Mouse (Mus musculus): ENCODE data around the gene Wfikkn2. TPM values are rescaled to one million over a fixed set of nuclear protein-coding genes. Genes with fewer than 3 reads are reported as not detected.

Wfikkn2 gene
- 1.2 and 1.5 TPM in 2 replicates for polyA plus RNA-seq (2015; fragmentation: Nextera tagmentation; extraction: Ambion mirVana)

GRCm38 (mm10) chr11:94245955-94246788 is at the start of gene Wfikkn2:
Gene Wfikkn2 (minus strand): TSS chr11:94246005.
- peak; percentile 23 for ATAC-seq (ENCODE audit: borderline replicate concordance, extremely low read depth, low FRiP score, low TSS enrichment)
- H3K9me3 ChIP-seq = no peaks in the 10 kb centered on the region
- WGBS = 47% methylated on average over 17 of the region's 17 CpGs
- no peak within 1 kb of the TSS for H3K4me3 ChIP-seq
- H3K27me3 ChIP-seq = no peaks in the 10 kb centered on the region; the same call in 1 of the 2 replicates
- no peak within 1 kb of the TSS for H3K4me2 ChIP-seq
- peaks cover 25% of the 10 kb centered on the region for H3K4me1 ChIP-seq
- no peak within 1 kb of the TSS for H3K27ac ChIP-seq
- H3K36me3 ChIP-seq = no peaks in the 10 kb centered on the region
- no peak within 1 kb of the TSS for H3K9ac ChIP-seq

DNA sequence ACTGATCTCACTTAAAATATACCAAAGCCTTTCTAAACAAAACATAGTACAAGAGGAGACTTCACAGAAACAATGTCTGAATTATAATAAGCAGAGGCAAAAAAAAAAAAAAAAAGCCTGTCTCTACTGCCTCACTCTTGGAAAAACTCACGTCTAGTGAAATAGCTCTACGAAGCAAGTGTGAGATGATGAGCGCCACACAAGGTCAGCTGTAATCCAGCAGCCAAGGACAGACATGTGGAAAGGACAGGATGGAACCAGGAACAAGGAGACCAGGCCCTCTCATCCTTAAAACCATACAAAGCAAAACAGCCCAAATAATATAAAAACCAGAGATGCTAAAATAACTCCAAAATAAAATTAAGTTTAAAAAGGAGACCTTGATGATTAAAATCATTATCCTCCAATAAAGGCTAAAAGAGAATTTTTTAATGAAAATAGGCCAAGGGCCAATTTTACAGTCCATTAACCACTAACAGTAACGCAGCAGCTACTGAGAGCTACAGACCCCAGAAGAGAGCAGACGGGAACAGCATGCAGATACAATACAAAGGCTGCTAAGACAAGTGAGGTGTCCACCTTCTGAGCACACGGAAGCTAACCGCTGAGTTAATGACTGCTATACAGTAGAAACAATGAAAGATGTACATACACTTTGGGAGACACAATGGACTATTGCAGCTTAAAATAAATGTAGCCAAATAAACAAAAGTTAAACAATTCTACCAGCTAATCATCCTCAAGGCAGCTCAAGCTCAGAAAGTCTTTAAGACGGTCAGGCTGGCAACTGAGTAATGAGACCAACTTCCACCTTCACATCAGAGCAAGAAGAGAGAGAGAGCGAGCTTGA is 49.4 kb upstream of the Wfikkn2 start:
- no peaks in the 10 kb centered on the region for H3K4me1 ChIP-seq
- ATAC-seq (ENCODE audit: borderline replicate concordance, extremely low read depth, low FRiP score, low TSS enrichment) = no peak
- no peak overlapping the region for H3K4me3 ChIP-seq
- H3K27ac ChIP-seq = no peak overlapping the region
- 74% methylated on average over 9 of the region's 9 CpGs for WGBS
- H3K4me2 ChIP-seq = no peak overlapping the region
- H3K27me3 ChIP-seq = no peaks in the 10 kb centered on the region
- peaks cover 83% of the 10 kb centered on the region for H3K36me3 ChIP-seq
- no peaks in the 10 kb centered on the region for H3K9me3 ChIP-seq
- no peak overlapping the region for H3K9ac ChIP-seq

- no peak overlapping the region for H3K27ac ChIP-seq
- H3K9me3 ChIP-seq = no peaks in the 10 kb centered on the region
- no peak overlapping the region for H3K4me3 ChIP-seq
- no peak for ATAC-seq (ENCODE audit: borderline replicate concordance, extremely low read depth, low FRiP score, low TSS enrichment)
- no peak overlapping the region for H3K9ac ChIP-seq
- peaks cover 77% of the 10 kb centered on the region for H3K36me3 ChIP-seq
- no peak overlapping the region for H3K4me2 ChIP-seq
- H3K4me1 ChIP-seq = peaks cover 12% of the 10 kb centered on the region
- H3K27me3 ChIP-seq = no peaks in the 10 kb centered on the region
- 82% methylated on average over 10 of the region's 10 CpGs for WGBS
Observed at GRCm38 (mm10) chr11:94290062-94290740, 44.4 kb upstream of the Wfikkn2 start.

- no peak overlapping the region for H3K9ac ChIP-seq
- ATAC-seq (ENCODE audit: borderline replicate concordance, extremely low read depth, low FRiP score, low TSS enrichment) = no peak; the same call in 1 of the 2 replicates
- H3K4me3 ChIP-seq = no peak overlapping the region
- H3K36me3 ChIP-seq = peaks cover 61% of the 10 kb centered on the region
- H3K27me3 ChIP-seq = no peaks in the 10 kb centered on the region
- peaks cover 12% of the 10 kb centered on the region for H3K4me1 ChIP-seq
- H3K4me2 ChIP-seq = no peak overlapping the region
- 84% methylated on average over 5 of the region's 5 CpGs for WGBS
- no peaks in the 10 kb centered on the region for H3K9me3 ChIP-seq
- 0 out of 2 replicates have a peak overlapping the region, but pooled peaks have one; percentile 59 for H3K27ac ChIP-seq
Observed at GRCm38 (mm10) chr11:94287105-94287504, 41.3 kb upstream of the Wfikkn2 start.

DNA sequence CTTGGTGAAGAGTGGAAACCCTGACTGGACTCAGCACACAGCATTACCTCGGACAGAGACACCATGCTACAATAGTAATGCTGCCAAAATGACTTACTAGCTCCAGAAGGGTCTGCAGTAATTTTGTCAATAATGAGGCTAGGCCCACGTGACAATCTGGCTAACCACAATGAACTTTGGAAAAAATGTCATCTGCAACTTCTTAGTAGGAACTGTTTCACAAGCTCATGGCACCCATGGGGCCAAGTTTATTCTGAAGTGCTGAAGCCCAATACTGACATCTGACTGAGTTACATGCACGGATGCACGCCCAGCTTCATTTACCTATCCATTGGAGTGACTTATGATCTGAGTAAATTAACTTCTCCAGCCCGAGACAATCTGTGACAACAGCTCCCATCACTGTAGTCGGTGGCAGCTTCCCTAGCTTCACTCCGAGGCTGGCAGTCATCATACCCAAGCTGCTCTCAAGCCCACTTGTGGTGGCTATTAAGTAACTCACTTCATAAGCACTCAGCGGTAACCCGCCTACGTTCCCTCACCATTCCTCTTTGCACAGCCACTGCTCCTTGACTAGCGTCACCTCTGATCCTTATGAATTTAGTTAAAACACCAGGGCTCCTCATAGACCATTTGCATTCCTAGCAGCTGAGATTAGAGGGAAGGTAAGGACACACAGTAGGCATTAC is 40.2 kb upstream of the Wfikkn2 start:
- Histone ChIP-seq H3K4me1 (peaks cover 12% of the 10 kb centered on the region), H3K4me3 (no peak overlapping the region), H3K9me3 (no peaks in the 10 kb centered on the region), H3K27me3 (no peaks in the 10 kb centered on the region), H3K27ac (0 out of 2 replicates have a peak overlapping the region, but pooled peaks have one; percentile 59), H3K36me3 (peaks cover 52% of the 10 kb centered on the region), H3K9ac (no peak overlapping the region), H3K4me2 (no peak overlapping the region)
- WGBS = 64% methylated on average over 11 of the region's 11 CpGs
- ATAC-seq (ENCODE audit: borderline replicate concordance, extremely low read depth, low FRiP score, low TSS enrichment) = peak; percentile 51

GRCm38 (mm10) chr11:94283536-94284099 is 37.8 kb upstream of the Wfikkn2 start:
- H3K9me3 ChIP-seq = no peaks in the 10 kb centered on the region
- peaks cover 29% of the 10 kb centered on the region for H3K36me3 ChIP-seq
- no peak overlapping the region for H3K4me3 ChIP-seq
- no peaks in the 10 kb centered on the region for H3K27me3 ChIP-seq
- peaks cover 12% of the 10 kb centered on the region for H3K4me1 ChIP-seq
- H3K27ac ChIP-seq = no peak overlapping the region
- no peak overlapping the region for H3K4me2 ChIP-seq
- no peak for ATAC-seq (ENCODE audit: borderline replicate concordance, extremely low read depth, low FRiP score, low TSS enrichment)
- 85% methylated on average over 6 of the region's 6 CpGs for WGBS
- H3K9ac ChIP-seq = no peak overlapping the region

DNA sequence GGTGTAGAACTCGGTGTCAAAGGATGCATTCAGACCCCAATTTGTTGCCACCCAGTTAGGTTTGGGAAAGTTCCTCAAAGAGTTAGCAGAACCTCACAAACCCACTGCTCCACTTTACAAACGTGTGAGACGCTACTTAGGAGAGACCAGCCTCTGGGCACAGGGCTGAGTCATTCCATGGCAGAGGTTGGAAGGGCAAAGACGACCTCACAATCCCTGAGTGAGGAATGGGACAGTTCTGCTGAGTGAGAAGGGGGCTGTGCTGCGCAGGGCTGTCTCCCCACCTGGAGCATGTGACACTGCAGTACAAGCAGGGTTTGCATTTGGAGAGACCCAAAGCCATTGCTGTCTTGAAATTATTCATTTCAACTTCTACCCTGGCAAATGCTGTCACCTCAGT is 36.5 kb upstream of the Wfikkn2 start:
- Histone ChIP-seq H3K4me1 (peaks cover 15% of the 10 kb centered on the region), H3K4me3 (no peak overlapping the region), H3K27ac (no peak overlapping the region), H3K9me3 (no peaks in the 10 kb centered on the region), H3K36me3 (peaks cover 17% of the 10 kb centered on the region), H3K27me3 (no peaks in the 10 kb centered on the region), H3K9ac (no peak overlapping the region), H3K4me2 (no peak overlapping the region)
- no peak for ATAC-seq (ENCODE audit: borderline replicate concordance, extremely low read depth, low FRiP score, low TSS enrichment)
- WGBS = 56% methylated on average over 5 of the region's 5 CpGs

DNA sequence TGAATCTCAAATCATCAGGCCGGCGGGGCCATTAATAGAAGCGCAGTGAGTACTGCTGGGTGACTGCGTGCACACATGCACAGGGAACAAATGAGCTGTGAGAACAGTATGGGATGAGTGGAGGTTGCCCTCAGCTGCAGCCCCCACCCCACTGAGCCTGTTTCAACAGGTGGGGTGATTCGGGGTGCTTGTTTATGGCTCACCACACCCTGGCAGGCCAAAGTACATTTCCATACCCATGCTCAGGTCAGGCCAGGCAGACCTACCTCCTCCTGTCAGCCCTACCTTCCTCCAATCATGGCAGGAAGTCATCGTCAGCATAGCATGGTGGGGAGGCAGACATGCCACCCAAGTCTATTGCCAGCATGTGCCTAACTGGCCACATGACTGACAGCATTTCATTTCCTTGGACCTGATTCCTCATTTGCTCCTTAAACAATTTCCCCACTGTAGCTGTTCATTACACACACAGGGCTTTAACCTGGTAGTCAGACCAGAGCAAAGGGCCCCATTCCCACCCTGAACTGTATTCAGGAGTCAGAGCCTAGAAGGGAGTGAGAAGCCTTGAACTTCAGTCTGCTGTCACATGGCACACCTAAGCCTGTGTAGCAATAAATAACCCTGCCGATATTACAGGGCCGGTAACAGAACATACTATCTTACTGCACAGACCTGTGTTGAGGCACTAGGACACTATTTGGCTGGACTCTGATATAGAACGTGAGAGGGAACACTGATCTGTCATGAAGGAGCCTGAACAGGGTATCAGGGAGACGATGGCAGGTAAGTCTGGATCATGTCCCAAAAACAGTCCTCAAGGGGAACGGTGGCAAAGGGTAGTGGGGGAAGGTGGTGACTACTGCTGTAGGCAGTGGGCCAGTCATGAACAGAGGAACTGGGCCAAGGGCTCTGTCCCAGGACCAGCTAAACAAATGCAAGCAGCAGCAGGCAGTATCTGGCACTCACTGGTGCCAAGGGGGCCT is 35.7 kb upstream of the Wfikkn2 start, which contains the start of gene Gm21885:
Gene Gm21885 (plus strand): TSS at position 675 of the 983 bp plus-strand sequence.
- Histone ChIP-seq H3K4me3 (no peak within 1 kb of the TSS), H3K36me3 (peaks cover 9% of the 10 kb centered on the region), H3K9me3 (no peaks in the 10 kb centered on the region), H3K27me3 (no peaks in the 10 kb centered on the region), H3K27ac (no peak within 1 kb of the TSS), H3K9ac (no peak within 1 kb of the TSS), H3K4me1 (peaks cover 13% of the 10 kb centered on the region; the same call in 1 of the 2 replicates), H3K4me2 (no peak within 1 kb of the TSS)
- WGBS = 76% methylated on average over 11 of the region's 11 CpGs
- ATAC-seq (ENCODE audit: borderline replicate concordance, extremely low read depth, low FRiP score, low TSS enrichment) = no peak

DNA sequence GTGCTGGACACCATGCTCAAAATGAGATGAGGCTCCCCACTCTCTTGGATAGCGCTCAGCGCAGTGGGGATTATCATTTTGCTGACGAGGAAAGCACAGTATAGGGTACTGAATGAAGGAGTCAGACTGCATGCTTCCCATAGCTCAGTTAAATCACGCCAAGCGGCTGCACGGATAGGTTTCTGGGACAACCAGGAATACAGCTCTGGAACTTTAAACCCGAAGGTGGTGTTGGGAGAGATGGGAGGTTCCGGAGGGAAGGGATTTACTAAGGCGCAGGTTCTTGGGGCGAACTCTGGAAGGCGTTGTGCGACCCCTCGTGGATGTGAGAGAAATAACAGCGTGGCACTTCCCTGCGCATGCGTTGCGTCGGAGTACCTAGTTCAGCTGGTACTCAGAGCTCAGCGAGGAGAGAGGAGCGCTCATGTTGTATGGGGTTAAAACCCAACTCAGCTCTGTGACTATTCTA is 31.1 kb upstream of the Wfikkn2 start:
- no peaks in the 10 kb centered on the region for H3K27me3 ChIP-seq
- 7% methylated on average over 20 of the region's 20 CpGs for WGBS
- ATAC-seq (ENCODE audit: borderline replicate concordance, extremely low read depth, low FRiP score, low TSS enrichment) = peak; percentile 56; the same call in 1 of the 2 replicates
- no peaks in the 10 kb centered on the region for H3K9me3 ChIP-seq
- H3K36me3 ChIP-seq = no peaks in the 10 kb centered on the region
- peaks cover 13% of the 10 kb centered on the region; the same call in 1 of the 2 replicates for H3K4me1 ChIP-seq
- H3K9ac ChIP-seq = peak overlapping the region; percentile 33
- H3K4me3 ChIP-seq = peak overlapping the region; percentile 32
- H3K4me2 ChIP-seq = peak overlapping the region; percentile 66
- no peak overlapping the region for H3K27ac ChIP-seq

DNA sequence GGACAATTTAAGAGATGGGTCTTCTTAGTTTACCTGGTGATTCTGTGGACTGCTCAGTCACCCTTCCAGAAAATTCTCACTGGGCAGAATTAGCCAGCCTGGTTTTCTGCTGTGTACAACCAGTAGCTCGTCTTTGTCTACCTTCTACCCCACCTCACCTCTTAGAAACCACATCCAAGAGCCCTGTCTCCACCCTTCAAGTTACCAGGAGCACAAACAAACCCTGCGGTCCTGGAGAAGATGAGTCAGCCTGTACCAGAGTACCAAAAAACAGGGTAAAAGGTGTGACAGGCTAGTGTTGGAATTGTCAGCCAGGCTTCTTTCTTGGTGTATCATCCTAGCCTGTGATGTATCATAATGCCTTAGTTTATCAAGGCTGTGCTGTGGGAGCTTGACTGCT is 29.9 kb upstream of the Wfikkn2 start:
- H3K27me3 ChIP-seq = no peaks in the 10 kb centered on the region
- H3K4me3 ChIP-seq = no peak overlapping the region
- peaks cover 13% of the 10 kb centered on the region; the same call in 1 of the 2 replicates for H3K4me1 ChIP-seq
- H3K9me3 ChIP-seq = no peaks in the 10 kb centered on the region
- no peak overlapping the region for H3K27ac ChIP-seq
- H3K9ac ChIP-seq = no peak overlapping the region
- no peak overlapping the region for H3K4me2 ChIP-seq
- no peak for ATAC-seq (ENCODE audit: borderline replicate concordance, extremely low read depth, low FRiP score, low TSS enrichment)
- no peaks in the 10 kb centered on the region for H3K36me3 ChIP-seq
- 75% methylated on average over 2 of the region's 2 CpGs for WGBS
